Mouse (Mus musculus) midbrain, embryonic 11.5 days (tissue): ENCODE measurements around the gene Irf3. TPM values are rescaled to one million over a fixed set of nuclear protein-coding genes. Genes with fewer than 3 reads are reported as not detected.

Source experiments
- ATAC-seq: fragments of 200-750 bp; cut with Nextera tagmentation; 2 replicates; pipeline ENCODE4 v1.8.0; 2017; ENCODE audit warnings: moderate TSS enrichment, moderate library complexity; ENCODE audit not compliant: low FRiP score
- DNase-seq: peaks from one replicate; pipeline ENCODE4 v3.0.0; 2015; ENCODE audit warnings: low spot score; ENCODE audit errors: missing footprints
- H3K27ac ChIP-seq: fragments of 300-500 bp; sonication (generic); 2 replicates; pipeline ENCODE4 v1.5.1; 2014; ENCODE audit warnings: low read depth, low read length
- H3K27me3 ChIP-seq: fragments of 300-500 bp; sonication (generic); 2 replicates; pipeline ENCODE4 v1.6.1; 2014; ENCODE audit warnings: mild to moderate bottlenecking, low read length, moderate library complexity, mixed read lengths; ENCODE audit not compliant: control insufficient read depth, insufficient read depth
- H3K36me3 ChIP-seq: fragments of 300-500 bp; sonication (generic); 2 replicates; pipeline ENCODE4 v1.6.1; 2014; ENCODE audit warnings: mild to moderate bottlenecking, low read length, moderate library complexity, mixed read lengths; ENCODE audit not compliant: control insufficient read depth, insufficient read depth
- H3K4me1 ChIP-seq: fragments of 300-500 bp; sonication (generic); 2 replicates; pipeline ENCODE4 v1.6.1; 2014; ENCODE audit warnings: low read length; ENCODE audit not compliant: control insufficient read depth, insufficient read depth
- H3K4me2 ChIP-seq: fragments of 300-500 bp; sonication (generic); 2 replicates; pipeline ENCODE4 v1.6.1; 2014; ENCODE audit warnings: mild to moderate bottlenecking, moderate library complexity
- H3K4me3 ChIP-seq: fragments of 300-500 bp; sonication (generic); 2 replicates; pipeline ENCODE4 v1.5.1; 2014; ENCODE audit warnings: low read depth, low read length
- H3K9ac ChIP-seq: fragments of 300-500 bp; sonication (generic); 2 replicates; pipeline ENCODE4 v1.6.1; 2014; ENCODE audit warnings: low read length
- H3K9me3 ChIP-seq: fragments of 300-500 bp; sonication (generic); 2 replicates; pipeline ENCODE4 v1.6.1; 2016; ENCODE audit warnings: low read length; ENCODE audit not compliant: control insufficient read depth
- WGBS: fragments of 180-500 bp; shearing (Covaris S2); extraction: QIAGEN DNeasy Blood & Tissue Kit; methylation state at CpG from one replicate; pipeline ENCODE4 v1.1.7; 2014; 5-methylcytosine and 5-hydroxymethylcytosine counted together
- polyA plus RNA-seq: library from polyadenylated mRNA; unstranded; fragments of >200 nt; fragmentation: Nextera tagmentation; extraction: Ambion mirVana; gene quantifications from 2 replicates; pipeline ENCODE4 v1.2.1, GENCODE M21; 2014

The Irf3 gene
- polyA plus RNA-seq, 1 experiment from 2014 or later = 65.9 TPM

- 67% methylated on average over 7 of the region's 7 CpGs for WGBS
- ATAC-seq (no peak), DNase-seq (no peak)
- Histone ChIP-seq H3K4me3 (peak overlapping the region; percentile 97), H3K36me3 (peaks cover 28% of the 10 kb centered on the region), H3K9ac (peak overlapping the region; percentile 20), H3K4me1 (peaks cover 21% of the 10 kb centered on the region), H3K9me3 (no peaks in the 10 kb centered on the region), H3K4me2 (peak overlapping the region; percentile 65), H3K27ac (no peak overlapping the region), H3K27me3 (no peaks in the 10 kb centered on the region)
These were observed 13.3 kb upstream of the Irf3 start for GRCm38 (mm10) chr7:44983944-44984832.

GRCm38 (mm10) chr7:44984833-44985164 lies 12.6 kb upstream of the Irf3 start:
- WGBS = 53% methylated on average over 3 of the region's 3 CpGs
- H3K27ac ChIP-seq = no peak overlapping the region
- no peak for DNase-seq
- peaks cover 22% of the 10 kb centered on the region for H3K4me1 ChIP-seq
- peaks cover 24% of the 10 kb centered on the region for H3K36me3 ChIP-seq
- no peak for ATAC-seq
- no peaks in the 10 kb centered on the region for H3K9me3 ChIP-seq
- no peaks in the 10 kb centered on the region for H3K27me3 ChIP-seq
- no peak overlapping the region for H3K9ac ChIP-seq
- H3K4me2 ChIP-seq = peak overlapping the region; percentile 65
- H3K4me3 ChIP-seq = peak overlapping the region; percentile 97

- H3K9me3 ChIP-seq = no peaks in the 10 kb centered on the region
- WGBS = under 1% methylated on average over 44 of the region's 45 CpGs
- H3K4me2 ChIP-seq = peak overlapping the region; percentile 65
- H3K27ac ChIP-seq = peak overlapping the region; percentile 88
- peaks cover 16% of the 10 kb centered on the region for H3K36me3 ChIP-seq
- no peaks in the 10 kb centered on the region for H3K27me3 ChIP-seq
- DNase-seq = peak; percentile 96
- peaks cover 22% of the 10 kb centered on the region for H3K4me1 ChIP-seq
- H3K9ac ChIP-seq = peak overlapping the region; percentile 99
- peak; percentile 31 for ATAC-seq
- peak overlapping the region; percentile 97 for H3K4me3 ChIP-seq
These were observed 11.8 kb upstream of the Irf3 start for GRCm38 (mm10) chr7:44985595-44986191.

- Histone ChIP-seq H3K36me3 (peaks cover 9% of the 10 kb centered on the region), H3K9ac (peak within 1 kb of the TSS; percentile 99), H3K4me2 (peak within 1 kb of the TSS; percentile 65), H3K27ac (peak within 1 kb of the TSS; percentile 88), H3K4me3 (peak within 1 kb of the TSS; percentile 97), H3K9me3 (no peaks in the 10 kb centered on the region), H3K27me3 (no peaks in the 10 kb centered on the region), H3K4me1 (peaks cover 22% of the 10 kb centered on the region)
- under 1% methylated on average over 41 of the region's 42 CpGs for WGBS
- ATAC-seq (peak; percentile 95), DNase-seq (peak; percentile 100)
These were observed 11.1 kb upstream of the Irf3 start, which contains the start of gene Prmt1 for GRCm38 (mm10) chr7:44986192-44986878. Prmt1 (minus strand) TSS chr7:44986568.

- Histone ChIP-seq H3K9me3 (no peaks in the 10 kb centered on the region), H3K4me1 (peaks cover 22% of the 10 kb centered on the region), H3K36me3 (peaks cover 2% of the 10 kb centered on the region; the same call in 1 of the 2 replicates), H3K9ac (peak overlapping the region; percentile 81), H3K4me3 (peak overlapping the region; percentile 53), H3K27ac (peak overlapping the region; percentile 83), H3K4me2 (peak overlapping the region; percentile 65), H3K27me3 (no peaks in the 10 kb centered on the region)
- ATAC-seq (peak; percentile 31), DNase-seq (peak; percentile 98)
- under 1% methylated on average over 29 of the region's 29 CpGs for WGBS
These were observed 10.3 kb upstream of the Irf3 start for GRCm38 (mm10) chr7:44986879-44987718.

GRCm38 (mm10) chr7:44996672-44997071 lies 776 bp upstream of the Irf3 start:
- peak overlapping the region; percentile 64 for H3K4me3 ChIP-seq
- no peaks in the 10 kb centered on the region for H3K27me3 ChIP-seq
- WGBS = 21% methylated on average over 10 of the region's 10 CpGs
- H3K9ac ChIP-seq = peak overlapping the region; percentile 77
- peak overlapping the region; percentile 4; the same call in 1 of the 2 replicates for H3K27ac ChIP-seq
- DNase-seq (peak; percentile 87), ATAC-seq (no peak)
- H3K4me2 ChIP-seq = peak overlapping the region; percentile 82
- peaks cover 19% of the 10 kb centered on the region; the same call in 1 of the 2 replicates for H3K36me3 ChIP-seq
- H3K9me3 ChIP-seq = no peaks in the 10 kb centered on the region
- H3K4me1 ChIP-seq = peaks cover 25% of the 10 kb centered on the region

- 3% methylated on average over 15 of the region's 15 CpGs for WGBS
- ATAC-seq (peak; percentile 8; the same call in 1 of the 2 replicates), DNase-seq (no peak)
- Histone ChIP-seq H3K27me3 (no peaks in the 10 kb centered on the region), H3K9ac (peak overlapping the region; percentile 77), H3K36me3 (peaks cover 26% of the 10 kb centered on the region; the same call in 1 of the 2 replicates), H3K27ac (peak overlapping the region; percentile 41; the same call in 1 of the 2 replicates), H3K4me3 (peak overlapping the region; percentile 64), H3K4me1 (peaks cover 25% of the 10 kb centered on the region), H3K4me2 (peak overlapping the region; percentile 82), H3K9me3 (no peaks in the 10 kb centered on the region)
These were observed 536 bp downstream of the Irf3 start for GRCm38 (mm10) chr7:44997940-44998428.

GRCm38 (mm10) chr7:44998501-44998955 lies 1.1 kb downstream of the Irf3 start, which contains the start of gene Bcl2l12:
Bcl2l12 (minus strand) TSS chr7:44998712.
- H3K4me2 ChIP-seq = peak within 1 kb of the TSS; percentile 82
- peak within 1 kb of the TSS; percentile 64 for H3K4me3 ChIP-seq
- DNase-seq (peak; percentile 93), ATAC-seq (peak; percentile 9; the same call in 1 of the 2 replicates)
- WGBS = 3% methylated on average over 18 of the region's 18 CpGs
- H3K4me1 ChIP-seq = peaks cover 25% of the 10 kb centered on the region
- no peaks in the 10 kb centered on the region for H3K27me3 ChIP-seq
- H3K27ac ChIP-seq = peak within 1 kb of the TSS; percentile 41; the same call in 1 of the 2 replicates
- peak within 1 kb of the TSS; percentile 77 for H3K9ac ChIP-seq
- no peaks in the 10 kb centered on the region for H3K9me3 ChIP-seq
- peaks cover 32% of the 10 kb centered on the region; the same call in 1 of the 2 replicates for H3K36me3 ChIP-seq
